ENCODE assay signal across 19 mouse cellular contexts in genomic region chr5:32759662-32760061, GRCm38 (mm10). TPM values are rescaled to one million over a fixed set of nuclear protein-coding genes. Genes with fewer than 3 reads are reported as not detected.
DNase-seq lines count a peak whose midpoint lies in the region; ATAC-seq and TF ChIP-seq lines count a peak whose summit lies in the region.
"Had no signal": no experiment of that assay in that cellular context is flagged by ENCODE, and none has a peak within 500 bp of the region (broad histone marks: within the 10 kb centered on the region; RNA-seq: fewer than 3 reads in every experiment).

No protein-coding gene starts in this region.

- H3K9ac ChIP-seq in MEL (ENCODE audit: control insufficient read depth, low read depth, low read length, poor library complexity, severe bottlenecking): no peak overlapping the region
- H3K9ac ChIP-seq: embryonic facial prominence, embryonic 13.5 days; forebrain, embryonic 12.5 days; hindbrain, embryonic 15.5 days; intestine, embryonic 15.5 days had no signal

- no peak for TF ChIP-seq POLR2A in MEL (IDR thresholded peaks at IDR 0.05; ENCODE audit: control insufficient read depth in 1 of 2, insufficient read depth in 1 of 2, low read depth in 1 of 2, low read length in 2 of 2, poor library complexity in 1 of 2)

- H3K9me3 ChIP-seq in MEL (replicated peaks; ENCODE audit: insufficient read depth, low read length): no peaks in the 10 kb centered on the region
- no peaks in the 10 kb centered on the region for H3K9me3 ChIP-seq in hindbrain, embryonic 10.5 days
- H3K9me3 ChIP-seq: embryonic facial prominence, embryonic 13.5 days; forebrain, embryonic 12.5 days; heart, embryonic 10.5 days; hindbrain, embryonic 15.5 days; intestine, embryonic 15.5 days had no signal

- H3K36me3 ChIP-seq in MEL (ENCODE audit: control insufficient read depth in 1 of 2, insufficient read depth in 2 of 2, low read length in 2 of 2): peaks cover 0 to 21% of the 10 kb centered on the region in 2 experiments; a peak in 3 of 4 replicates
- H3K36me3 ChIP-seq in hindbrain, embryonic 10.5 days: peaks cover 53% of the 10 kb centered on the region

- no peak for TF ChIP-seq CTCF in MEL (IDR thresholded peaks at IDR 0.05 in 2 of 3, conservative IDR thresholded peaks at IDR 0.05 in 1 of 3; ENCODE audit: control insufficient read depth in 1 of 3, insufficient read depth in 1 of 3, low read depth in 2 of 3, low read length in 3 of 3, poor library complexity in 1 of 3, severe bottlenecking in 1 of 3)

- H3K4me1 ChIP-seq in MEL (ENCODE audit: control insufficient read depth in 1 of 2, insufficient read depth in 2 of 2, low read length in 2 of 2): peaks cover 6 to 11% of the 10 kb centered on the region in 2 experiments
- no peaks in the 10 kb centered on the region for H3K4me1 ChIP-seq in hindbrain, embryonic 10.5 days (replicated peaks)
- H3K4me1 ChIP-seq: embryonic facial prominence, embryonic 13.5 days; forebrain, embryonic 12.5 days; heart, embryonic 10.5 days; hindbrain, embryonic 15.5 days; intestine, embryonic 15.5 days had no signal

- H3K4me3 ChIP-seq in MEL (ENCODE audit: control insufficient read depth in 1 of 2, insufficient read depth in 1 of 2, low read depth in 2 of 2, low read length in 2 of 2): no peak overlapping the region
- H3K4me3 ChIP-seq in hindbrain, embryonic 10.5 days: no peak overlapping the region
- H3K4me3 ChIP-seq: embryonic facial prominence, embryonic 13.5 days; forebrain, embryonic 12.5 days; heart, embryonic 10.5 days; hindbrain, embryonic 15.5 days; intestine, embryonic 15.5 days had no signal

- peak; percentile 71 for ATAC-seq in inflammation-experienced regulatory T-cells, adult 6 months
- ATAC-seq: forebrain, embryonic 16.5 days had no signal

- H3K79me2 ChIP-seq in MEL (ENCODE audit: control insufficient read depth, insufficient read depth, low read length, poor library complexity): no peaks in the 10 kb centered on the region

- DNase-seq in CD4-positive, CD25-positive, alpha-beta regulatory T cell, adult 2 months (ENCODE audit: low read depth, low spot score): peak; percentile 42
- DNase-seq in MEL (ENCODE audit: low read depth, low spot score): peak; percentile 28
- DNase-seq in layer of hippocampus, postnatal 10 days (ENCODE audit: low spot score in 2 of 2): no peak
- no peak for DNase-seq in hindbrain, embryonic 10.5 days (ENCODE audit: low spot score)
- DNase-seq in heart, postnatal 10 days: no peak
- no peak for DNase-seq in c-Kit-positive CD71-positive TER-119-positive erythroid progenitor cells, embryonic 14.5 days (ENCODE audit: low spot score)
- DNase-seq: adrenal gland, postnatal 10 days; cerebellum, adult 18-20 months; cerebellum, adult 9-11 months; cerebellum, postnatal 36 days; gastrocnemius, postnatal 10 days; heart, adult 18-20 months had no signal

- H3K27me3 ChIP-seq in MEL (ENCODE audit: control insufficient read depth in 1 of 2, insufficient read depth in 2 of 2, low read length in 2 of 2): no peaks in the 10 kb centered on the region
- no peaks in the 10 kb centered on the region for H3K27me3 ChIP-seq in hindbrain, embryonic 10.5 days (ENCODE audit: insufficient read depth, poor library complexity, severe bottlenecking)
- H3K27me3 ChIP-seq: embryonic facial prominence, embryonic 13.5 days; forebrain, embryonic 12.5 days; hindbrain, embryonic 15.5 days; intestine, embryonic 15.5 days had no signal

- intact Hi-C loops in heart, postnatal 10 days (cut with DNase I): no loop called here

- 87% methylated on average over 2 of the region's 2 CpGs for WGBS in hindbrain, embryonic 10.5 days

- TF ChIP-seq RAD21 in MEL (IDR thresholded peaks at IDR 0.05; ENCODE audit: low read depth, low read length): no peak

- TF ChIP-seq EP300 in MEL (IDR thresholded peaks at IDR 0.05; ENCODE audit: low read depth in 1 of 2, low read length in 2 of 2): peak in 1 of 2 experiments; percentile 38; a peak in 1 of 4 replicates

- H3K27ac ChIP-seq in MEL (ENCODE audit: control insufficient read depth, low read depth, low read length): no peak overlapping the region
- no peak overlapping the region for H3K27ac ChIP-seq in hindbrain, embryonic 10.5 days
- H3K27ac ChIP-seq: embryonic facial prominence, embryonic 13.5 days; forebrain, embryonic 12.5 days; heart, embryonic 10.5 days; hindbrain, embryonic 15.5 days; intestine, embryonic 15.5 days had no signal

TF ChIP-seq in MEL, 35 proteins besides CTCF, POLR2A, EP300 and RAD21:
- TF ChIP-seq NELFE (IDR thresholded peaks at IDR 0.05; ENCODE audit: low read depth, low read length): no peak
- no peak for TF ChIP-seq RCOR1 (IDR thresholded peaks at IDR 0.05; ENCODE audit: low read depth, low read length)
- 0 out of 2 replicates have a peak, but pooled peaks have one; percentile 22 for TF ChIP-seq GATA1 (IDR thresholded peaks at IDR 0.05; ENCODE audit: low read depth, low read length)
- 0 out of 2 replicates have a peak, but pooled peaks have one; percentile 41 for TF ChIP-seq ELF1 (IDR thresholded peaks at IDR 0.05; ENCODE audit: low read depth, low read length)
- TF ChIP-seq ZNF384 (IDR thresholded peaks at IDR 0.05; ENCODE audit: low read depth, low read length): peak; percentile 83
- TF ChIP-seq TBP (IDR thresholded peaks at IDR 0.05; ENCODE audit: low read depth, low read length): no peak
- TF ChIP-seq MYB (IDR thresholded peaks at IDR 0.05; ENCODE audit: low read depth, low read length): no peak
- 0 out of 2 replicates have a peak, but pooled peaks have one; percentile 15 for TF ChIP-seq HCFC1 (IDR thresholded peaks at IDR 0.05; ENCODE audit: low read depth, low read length)

RNA-seq across cellular contexts. Expression of gene Pisd, which starts 25.8 kb away (rescaled TPM):
- 57.4 and 59.5 TPM in 2 replicates for total RNA-seq in MEL (2012; rRNA removed)
- polyA plus RNA-seq in MEL (2012; ENCODE audit: insufficient read depth in 1 of 2, insufficient read length in 2 of 2, low read depth in 1 of 2, low replicate concordance in 2 of 2, missing spikeins in 1 of 2): 10 to 100 TPM; 70.1 to 76.3 TPM
- polyA plus RNA-seq in inflammation-experienced regulatory T-cells, adult 6 months (2017; shearing (Covaris generic)): 10 to 100 TPM; 39.5 to 87.1 (median 84.9) TPM
- 10 to 100 TPM; 52.3 to 55.6 TPM for total RNA-seq in layer of hippocampus, postnatal 10 days (2021)
- 79.6 and 88.3 TPM in 2 replicates for polyA plus RNA-seq in hindbrain, embryonic 10.5 days (2016; fragmentation: Nextera tagmentation; extraction: Ambion mirVana)
- 10 to 100 TPM; 32.1 to 36.6 TPM for total RNA-seq in heart, postnatal 10 days (2021)

Comparison
In these comparisons a context has a peak if more than half of its experiments do, and no peak if none do; other contexts are left out.
1. DNase-seq: peak in CD4-positive, CD25-positive, alpha-beta regulatory T cell, adult 2 months (single experiment) and MEL (single experiment); none in layer of hippocampus, postnatal 10 days (0 of 2), hindbrain, embryonic 10.5 days (single experiment), heart, postnatal 10 days (0 of 2) and c-Kit-positive CD71-positive TER-119-positive erythroid progenitor cells, embryonic 14.5 days (single experiment).